Mouse (Mus musculus) hindbrain, embryonic 14.5 days (tissue): Measurements from ENCODE around the gene Bcl2l11. TPM values are rescaled to one million over a fixed set of nuclear protein-coding genes. Genes with fewer than 3 reads are reported as not detected.

Source experiments
- ATAC-seq: fragments of 200-750 bp; cut with Nextera tagmentation; 2 replicates; pipeline ENCODE4 v1.8.0; 2017; ENCODE audit warnings: moderate number of reproducible peaks, mild to moderate bottlenecking, moderate TSS enrichment, moderate library complexity; ENCODE audit not compliant: low FRiP score
- DNase-seq: peaks from one replicate; pipeline ENCODE4 v3.0.0-alpha.2; 2015; ENCODE audit warnings: low spot score
- H3K27ac ChIP-seq: fragments of 300-500 bp; sonication (generic); 2 replicates; pipeline ENCODE4 v1.5.1; 2014; ENCODE audit warnings: mild to moderate bottlenecking, moderate library complexity
- H3K27me3 ChIP-seq: fragments of 300-500 bp; sonication (generic); 2 replicates; pipeline ENCODE4 v1.6.1; 2014; ENCODE audit warnings: mild to moderate bottlenecking, low read length, mixed read lengths; ENCODE audit not compliant: control insufficient read depth, insufficient read depth
- H3K36me3 ChIP-seq: fragments of 300-500 bp; sonication (generic); replicated peaks from 2 replicates; pipeline ENCODE4 v1.6.1; 2014; ENCODE audit not compliant: control insufficient read depth, insufficient read depth
- H3K4me1 ChIP-seq: fragments of 300-500 bp; sonication (generic); replicated peaks from 2 replicates; pipeline ENCODE4 v1.6.1; 2014; ENCODE audit warnings: antibody characterized with exemption, low read length, mixed read lengths; ENCODE audit not compliant: control insufficient read depth, insufficient read depth
- H3K4me2 ChIP-seq: fragments of 300-500 bp; sonication (generic); replicated peaks from 2 replicates; pipeline ENCODE4 v1.6.1; 2014; ENCODE audit warnings: mild to moderate bottlenecking, moderate library complexity
- H3K4me3 ChIP-seq: fragments of 300-500 bp; sonication (generic); replicated peaks from 2 replicates; pipeline ENCODE4 v1.5.1; 2014; ENCODE audit warnings: mild to moderate bottlenecking, low read length
- H3K9ac ChIP-seq: fragments of 300-500 bp; sonication (generic); 2 replicates; pipeline ENCODE4 v1.6.1; 2014
- H3K9me3 ChIP-seq: fragments of 300-500 bp; sonication (generic); 2 replicates; pipeline ENCODE4 v1.6.1; 2016; ENCODE audit warnings: low read length; ENCODE audit not compliant: control insufficient read depth
- WGBS: fragments of 180-500 bp; shearing (Covaris S2); extraction: QIAGEN DNeasy Blood & Tissue Kit; methylation state at CpG from one replicate; pipeline ENCODE4 v1.1.7; 2014; 5-methylcytosine and 5-hydroxymethylcytosine counted together
- polyA plus RNA-seq: library from polyadenylated mRNA; unstranded; fragments of >200 nt; fragmentation: Nextera tagmentation; extraction: Ambion mirVana; gene quantifications from 2 replicates; pipeline ENCODE4 v1.2.1, GENCODE M21; 2014

The Bcl2l11 gene
- polyA plus RNA-seq, 1 experiment from 2014 or later, result 12.2 TPM

GRCm38 (mm10) chr2:128143992-128144391, 18.2 kb downstream of the Bcl2l11 start:
- Histone ChIP-seq H3K27ac (no peak overlapping the region), H3K27me3 (no peaks in the 10 kb centered on the region), H3K36me3 (peaks cover 8% of the 10 kb centered on the region; the same call in 1 of the 2 replicates), H3K9me3 (no peaks in the 10 kb centered on the region), H3K9ac (no peak overlapping the region), H3K4me2 (no peak overlapping the region), H3K4me3 (no peak overlapping the region), H3K4me1 (peaks cover 18% of the 10 kb centered on the region)
- DNase-seq (no peak), ATAC-seq (no peak)

DNA sequence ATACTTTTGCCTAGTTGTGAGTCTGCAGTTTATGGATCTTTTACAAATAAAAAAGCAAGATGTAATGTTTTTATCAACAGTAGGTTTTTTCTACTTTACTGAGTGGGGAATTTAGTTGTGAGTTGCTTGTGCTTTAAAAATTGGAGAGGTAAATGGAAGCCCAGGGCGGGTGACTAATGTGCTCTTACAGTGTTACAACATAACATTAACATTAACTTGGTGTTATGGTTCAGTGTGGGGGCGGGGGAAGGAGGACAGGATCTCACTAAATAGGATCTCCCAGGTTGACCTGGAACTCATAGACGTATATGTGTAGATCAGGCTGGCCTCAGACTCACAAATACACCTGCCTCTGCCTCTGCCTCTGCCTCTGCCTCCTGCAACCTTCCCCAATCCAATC, 19.6 kb downstream of the Bcl2l11 start:
- no peaks in the 10 kb centered on the region for H3K27me3 ChIP-seq
- no peak overlapping the region for H3K9ac ChIP-seq
- H3K4me1 ChIP-seq, result 0 out of 2 replicates have a peak, but pooled peaks cover 4% of the 10 kb centered on the region
- DNase-seq (no peak), ATAC-seq (no peak)
- no peak overlapping the region for H3K4me3 ChIP-seq
- WGBS, result 91% methylated on average over 3 of the region's 3 CpGs
- peaks cover 8% of the 10 kb centered on the region; the same call in 1 of the 2 replicates for H3K36me3 ChIP-seq
- no peak overlapping the region for H3K4me2 ChIP-seq
- no peak overlapping the region for H3K27ac ChIP-seq
- no peaks in the 10 kb centered on the region for H3K9me3 ChIP-seq

- no peak for DNase-seq
- Histone ChIP-seq H3K27ac (no peak overlapping the region), H3K9me3 (no peaks in the 10 kb centered on the region), H3K36me3 (peaks cover 8% of the 10 kb centered on the region; the same call in 1 of the 2 replicates), H3K4me3 (no peak overlapping the region), H3K4me1 (peaks cover 6% of the 10 kb centered on the region; the same call in 1 of the 2 replicates), H3K9ac (no peak overlapping the region), H3K4me2 (no peak overlapping the region), H3K27me3 (no peaks in the 10 kb centered on the region)
- no peak for ATAC-seq
- whole genome bisulfite sequencing, result 88% methylated on average over 5 of the region's 5 CpGs
These were observed 23.8 kb downstream of the Bcl2l11 start for GRCm38 (mm10) chr2:128149596-128149995.

GRCm38 (mm10) chr2:128152211-128152610, 26.4 kb downstream of the Bcl2l11 start:
- H3K4me2 ChIP-seq, result no peak overlapping the region
- H3K27ac ChIP-seq, result peak overlapping the region; percentile 38; the same call in 1 of the 2 replicates
- no peak for ATAC-seq
- no peaks in the 10 kb centered on the region for H3K9me3 ChIP-seq
- no peak overlapping the region for H3K4me3 ChIP-seq
- H3K4me1 ChIP-seq, result peaks cover 21% of the 10 kb centered on the region
- no peak for DNase-seq
- WGBS, result 82% methylated on average over 9 of the region's 9 CpGs
- H3K9ac ChIP-seq, result no peak overlapping the region
- no peaks in the 10 kb centered on the region for H3K27me3 ChIP-seq
- peaks cover 8% of the 10 kb centered on the region; the same call in 1 of the 2 replicates for H3K36me3 ChIP-seq

DNA sequence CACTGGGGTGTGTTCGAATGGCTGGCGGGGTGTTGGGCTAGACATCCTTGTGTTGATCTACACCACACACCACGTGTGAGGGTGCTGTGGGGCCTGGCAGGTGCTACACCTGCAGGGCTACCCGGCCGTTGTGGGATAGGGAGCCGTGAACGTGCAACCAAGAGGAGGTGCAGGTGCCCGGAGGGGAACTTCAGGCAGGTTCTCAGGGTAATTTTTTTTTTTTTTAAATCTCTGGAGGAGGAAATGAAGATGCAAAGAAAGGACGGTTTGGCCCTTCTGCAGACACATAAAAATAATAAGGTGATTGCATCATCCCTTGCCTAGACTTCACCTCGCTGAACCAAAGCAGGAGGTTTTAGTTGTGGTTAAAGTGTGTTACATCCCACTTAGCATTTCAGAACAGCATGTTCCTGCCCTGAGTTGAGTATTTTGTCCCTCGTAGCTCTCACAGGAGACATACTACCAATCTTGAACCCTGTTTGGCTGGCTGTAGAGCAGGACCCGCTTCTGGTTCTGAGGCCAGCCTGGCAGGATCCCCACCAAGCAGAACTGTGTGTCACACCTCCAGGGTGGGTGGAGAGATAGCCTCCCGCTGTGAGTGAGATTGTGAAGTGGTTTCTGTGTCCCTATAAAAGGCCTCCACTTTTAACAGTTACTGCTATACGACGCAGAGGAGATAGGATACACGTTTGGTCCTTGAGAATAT, 27.2 kb downstream of the Bcl2l11 start:
- no peak overlapping the region for H3K9ac ChIP-seq
- no peak for ATAC-seq
- 84% methylated on average over 16 of the region's 16 CpGs for WGBS
- no peaks in the 10 kb centered on the region for H3K9me3 ChIP-seq
- H3K4me1 ChIP-seq, result peaks cover 21% of the 10 kb centered on the region
- no peak overlapping the region for H3K4me2 ChIP-seq
- H3K27ac ChIP-seq, result peak overlapping the region; percentile 38; the same call in 1 of the 2 replicates
- DNase-seq, result no peak
- no peaks in the 10 kb centered on the region for H3K27me3 ChIP-seq
- 0 out of 2 replicates have a peak, but pooled peaks cover under 1% of the 10 kb centered on the region for H3K36me3 ChIP-seq
- H3K4me3 ChIP-seq, result no peak overlapping the region

DNA sequence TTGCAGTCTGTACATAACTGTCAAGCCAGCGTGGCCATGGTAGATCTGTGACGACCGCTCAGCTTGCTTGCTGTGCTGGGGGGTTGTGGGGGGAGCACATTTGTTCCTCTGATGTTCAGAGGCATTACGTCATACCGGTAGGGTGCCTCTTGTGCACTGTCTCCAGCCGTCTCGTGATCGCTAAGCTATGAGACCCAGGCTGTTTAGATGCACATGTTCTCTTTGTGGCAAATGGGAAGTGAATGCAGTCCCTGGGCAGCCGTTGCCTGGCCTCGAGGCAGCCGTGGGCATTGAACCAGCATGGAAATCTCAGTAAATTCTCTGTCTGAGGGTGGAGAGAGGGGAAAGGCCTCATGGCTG, 27.7 kb downstream of the Bcl2l11 start:
- DNase-seq (no peak), ATAC-seq (no peak)
- WGBS, result 35% methylated on average over 11 of the region's 11 CpGs
- peaks cover 21% of the 10 kb centered on the region for H3K4me1 ChIP-seq
- H3K27ac ChIP-seq, result no peak overlapping the region
- no peak overlapping the region for H3K4me2 ChIP-seq
- H3K27me3 ChIP-seq, result no peaks in the 10 kb centered on the region
- H3K9ac ChIP-seq, result no peak overlapping the region
- no peak overlapping the region for H3K4me3 ChIP-seq
- no peaks in the 10 kb centered on the region for H3K9me3 ChIP-seq
- H3K36me3 ChIP-seq, result no peaks in the 10 kb centered on the region

GRCm38 (mm10) chr2:128155412-128156066, 29.7 kb downstream of the Bcl2l11 start:
- Histone ChIP-seq H3K4me2 (no peak overlapping the region), H3K4me3 (no peak overlapping the region), H3K27ac (no peak overlapping the region), H3K9ac (no peak overlapping the region), H3K27me3 (no peaks in the 10 kb centered on the region), H3K4me1 (peaks cover 21% of the 10 kb centered on the region), H3K36me3 (no peaks in the 10 kb centered on the region), H3K9me3 (no peaks in the 10 kb centered on the region)
- DNase-seq (no peak), ATAC-seq (no peak)
- 95% methylated on average over 13 of the region's 13 CpGs for WGBS

GRCm38 (mm10) chr2:128156067-128156462, 30.2 kb downstream of the Bcl2l11 start:
- ATAC-seq (peak; percentile 51; the same call in 1 of the 2 replicates), DNase-seq (peak; percentile 40)
- Histone ChIP-seq H3K9ac (no peak overlapping the region), H3K27ac (no peak overlapping the region), H3K4me1 (peaks cover 21% of the 10 kb centered on the region), H3K9me3 (no peaks in the 10 kb centered on the region), H3K36me3 (no peaks in the 10 kb centered on the region), H3K4me3 (no peak overlapping the region), H3K27me3 (no peaks in the 10 kb centered on the region), H3K4me2 (no peak overlapping the region)
- WGBS, result 59% methylated on average over 5 of the region's 5 CpGs

DNA sequence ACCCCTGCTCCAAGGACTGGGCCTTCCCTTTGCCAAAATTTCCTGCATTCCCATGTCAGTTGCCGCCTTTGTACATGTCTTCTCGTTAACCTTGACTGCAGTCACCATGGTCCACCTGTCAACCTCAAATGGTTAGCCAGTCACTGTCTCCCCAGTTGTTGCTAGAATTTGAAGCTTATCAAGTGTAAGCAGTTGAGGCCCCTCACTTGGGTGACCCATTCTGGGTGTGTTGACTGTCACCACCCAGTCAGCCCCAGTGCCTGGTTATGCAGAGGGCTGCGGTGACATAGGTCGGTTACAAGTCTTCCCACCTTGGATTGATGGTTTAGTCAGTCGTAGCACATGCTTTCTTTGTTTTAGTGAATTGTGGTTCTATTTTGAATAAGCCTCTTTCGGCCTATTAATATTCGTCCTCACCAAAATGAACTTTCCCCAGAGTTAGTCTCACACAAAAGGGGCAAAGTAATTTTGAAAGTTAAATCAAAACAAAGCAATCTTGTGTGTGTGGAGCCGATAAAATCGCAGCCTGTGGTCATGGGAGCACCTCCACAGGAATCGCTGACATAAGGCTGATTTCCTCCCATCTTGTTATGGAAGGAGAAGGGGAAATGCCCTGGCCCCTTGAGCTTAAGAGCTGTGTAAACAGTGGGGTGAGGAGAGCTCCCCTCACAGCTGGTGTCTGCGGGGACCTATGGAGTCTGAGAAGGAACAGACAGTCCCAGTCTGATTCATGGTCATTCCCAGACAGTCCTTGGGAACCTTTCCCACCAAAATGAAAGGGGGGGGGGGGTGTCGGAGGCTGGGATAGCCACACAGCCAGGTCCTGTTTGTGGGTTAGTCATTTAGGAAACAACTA, 30.9 kb downstream of the Bcl2l11 start:
- WGBS, result 76% methylated on average over 11 of the region's 12 CpGs
- DNase-seq (no peak), ATAC-seq (no peak)
- no peak overlapping the region for H3K27ac ChIP-seq
- H3K4me2 ChIP-seq, result no peak overlapping the region
- no peaks in the 10 kb centered on the region for H3K9me3 ChIP-seq
- peaks cover 21% of the 10 kb centered on the region for H3K4me1 ChIP-seq
- no peak overlapping the region for H3K9ac ChIP-seq
- no peaks in the 10 kb centered on the region for H3K27me3 ChIP-seq
- H3K36me3 ChIP-seq, result no peaks in the 10 kb centered on the region
- H3K4me3 ChIP-seq, result no peak overlapping the region
